Mouse (Mus musculus) heart, embryonic 11.5 days (tissue): ENCODE measurements around the gene Epha4. TPM values are rescaled to one million over a fixed set of nuclear protein-coding genes. Genes with fewer than 3 reads are reported as not detected.

Source experiments
- ATAC-seq: fragments of 200-750 bp; cut with Nextera tagmentation; replicated peaks from 2 replicates; pipeline ENCODE4 v1.8.0; 2017; ENCODE audit warnings: moderate library complexity; ENCODE audit not compliant: insufficient number of reproducible peaks, low FRiP score, low TSS enrichment
- H3K27ac ChIP-seq: fragments of 300-500 bp; sonication (generic); 2 replicates; pipeline ENCODE4 v1.5.1; 2014; ENCODE audit warnings: mild to moderate bottlenecking, low read depth, low read length
- H3K27me3 ChIP-seq: fragments of 300-500 bp; sonication (generic); 2 replicates; pipeline ENCODE4 v1.6.1; 2014; ENCODE audit warnings: mild to moderate bottlenecking, low read length, mixed read lengths; ENCODE audit not compliant: control insufficient read depth, insufficient read depth
- H3K36me3 ChIP-seq: fragments of 300-500 bp; sonication (generic); 2 replicates; pipeline ENCODE4 v1.6.1; 2014; ENCODE audit warnings: mild to moderate bottlenecking, low read length, moderate library complexity, mixed read lengths; ENCODE audit not compliant: control insufficient read depth, insufficient read depth
- H3K4me1 ChIP-seq: fragments of 300-500 bp; sonication (generic); 2 replicates; pipeline ENCODE4 v1.6.1; 2014; ENCODE audit warnings: low read length; ENCODE audit not compliant: control insufficient read depth, insufficient read depth
- H3K4me2 ChIP-seq: fragments of 300-500 bp; sonication (generic); 2 replicates; pipeline ENCODE4 v1.6.1; 2014; ENCODE audit warnings: mild to moderate bottlenecking, moderate library complexity
- H3K4me3 ChIP-seq: fragments of 300-500 bp; sonication (generic); 2 replicates; pipeline ENCODE4 v1.5.1; 2014; ENCODE audit warnings: low read depth, low read length
- H3K9ac ChIP-seq: fragments of 300-500 bp; sonication (generic); 2 replicates; pipeline ENCODE4 v1.6.1; 2014; ENCODE audit warnings: mild to moderate bottlenecking, low read depth, low read length, moderate library complexity
- H3K9me3 ChIP-seq: fragments of 300-500 bp; sonication (generic); replicated peaks from 2 replicates; pipeline ENCODE4 v1.6.1; 2016; ENCODE audit warnings: low read length; ENCODE audit not compliant: control insufficient read depth
- WGBS: fragments of 180-500 bp; shearing (Covaris S2); extraction: QIAGEN DNeasy Blood & Tissue Kit; methylation state at CpG from one replicate; pipeline ENCODE4 v1.1.7; 2014; ENCODE audit not compliant: insufficient replicate concordance; 5-methylcytosine and 5-hydroxymethylcytosine counted together
- polyA plus RNA-seq: library from polyadenylated mRNA; unstranded; fragments of >200 nt; fragmentation: Nextera tagmentation; extraction: Ambion mirVana; gene quantifications from 2 replicates; pipeline ENCODE4 v1.2.1, GENCODE M21; 2014

Epha4 gene
- polyA plus RNA-seq, 1 experiment from 2014 or later: 7.4 TPM

GRCm38 (mm10) chr1:77495790-77496158, 19.1 kb downstream of the Epha4 start:
- ATAC-seq: no peak
- Histone ChIP-seq H3K4me2 (no peak overlapping the region), H3K9me3 (no peaks in the 10 kb centered on the region), H3K27me3 (no peaks in the 10 kb centered on the region), H3K9ac (no peak overlapping the region), H3K36me3 (peaks cover 2% of the 10 kb centered on the region; the same call in 1 of the 2 replicates), H3K4me3 (no peak overlapping the region), H3K4me1 (peaks cover 14% of the 10 kb centered on the region), H3K27ac (no peak overlapping the region)
- 51% methylated on average over 7 of the region's 7 CpGs for WGBS

- Histone ChIP-seq H3K27me3 (no peaks in the 10 kb centered on the region), H3K27ac (no peak overlapping the region), H3K4me1 (peaks cover 16% of the 10 kb centered on the region), H3K36me3 (peaks cover 2% of the 10 kb centered on the region; the same call in 1 of the 2 replicates), H3K9ac (no peak overlapping the region), H3K9me3 (no peaks in the 10 kb centered on the region), H3K4me2 (no peak overlapping the region), H3K4me3 (no peak overlapping the region)
- ATAC-seq: no peak
- WGBS: 57% methylated on average over 10 of the region's 10 CpGs
These were observed 19.7 kb downstream of the Epha4 start for GRCm38 (mm10) chr1:77495030-77495789.

- no peak overlapping the region for H3K4me3 ChIP-seq
- H3K36me3 ChIP-seq: no peaks in the 10 kb centered on the region
- H3K9me3 ChIP-seq: no peaks in the 10 kb centered on the region
- H3K27me3 ChIP-seq: no peaks in the 10 kb centered on the region
- H3K9ac ChIP-seq: no peak overlapping the region
- no peak overlapping the region for H3K27ac ChIP-seq
- H3K4me2 ChIP-seq: no peak overlapping the region
- H3K4me1 ChIP-seq: peaks cover 16% of the 10 kb centered on the region
- ATAC-seq: no peak
- WGBS: 59% methylated on average over 10 of the region's 10 CpGs
These were observed 20.9 kb downstream of the Epha4 start for GRCm38 (mm10) chr1:77493841-77494635.

GRCm38 (mm10) chr1:77490166-77490565, 24.7 kb downstream of the Epha4 start:
- ATAC-seq: no peak
- 91% methylated on average over 6 of the region's 6 CpGs for WGBS
- Histone ChIP-seq H3K27ac (no peak overlapping the region), H3K9ac (no peak overlapping the region), H3K9me3 (no peaks in the 10 kb centered on the region), H3K36me3 (no peaks in the 10 kb centered on the region), H3K27me3 (no peaks in the 10 kb centered on the region), H3K4me2 (no peak overlapping the region), H3K4me3 (no peak overlapping the region), H3K4me1 (peaks cover 15% of the 10 kb centered on the region)

- WGBS: 82% methylated on average over 7 of the region's 7 CpGs
- Histone ChIP-seq H3K27ac (no peak overlapping the region), H3K9me3 (no peaks in the 10 kb centered on the region), H3K27me3 (no peaks in the 10 kb centered on the region), H3K4me2 (no peak overlapping the region), H3K9ac (no peak overlapping the region), H3K36me3 (no peaks in the 10 kb centered on the region), H3K4me1 (peaks cover 15% of the 10 kb centered on the region), H3K4me3 (no peak overlapping the region)
- no peak for ATAC-seq
These were observed 25.5 kb downstream of the Epha4 start for GRCm38 (mm10) chr1:77489387-77489786.

- Histone ChIP-seq H3K36me3 (no peaks in the 10 kb centered on the region), H3K9ac (no peak overlapping the region), H3K4me3 (no peak overlapping the region), H3K27ac (no peak overlapping the region), H3K4me1 (peaks cover 15% of the 10 kb centered on the region), H3K4me2 (no peak overlapping the region), H3K27me3 (no peaks in the 10 kb centered on the region), H3K9me3 (no peaks in the 10 kb centered on the region)
- WGBS: 74% methylated on average over 13 of the region's 13 CpGs
- no peak for ATAC-seq
These were observed 26.9 kb downstream of the Epha4 start for GRCm38 (mm10) chr1:77487856-77488462.

- WGBS: 78% methylated on average over 6 of the region's 6 CpGs
- Histone ChIP-seq H3K4me1 (0 out of 2 replicates have a peak, but pooled peaks cover 4% of the 10 kb centered on the region), H3K27ac (no peak overlapping the region), H3K4me3 (no peak overlapping the region), H3K4me2 (no peak overlapping the region), H3K27me3 (no peaks in the 10 kb centered on the region), H3K9ac (no peak overlapping the region), H3K36me3 (no peaks in the 10 kb centered on the region), H3K9me3 (no peaks in the 10 kb centered on the region)
- no peak for ATAC-seq
These were observed 29.9 kb downstream of the Epha4 start for GRCm38 (mm10) chr1:77484766-77485596.

GRCm38 (mm10) chr1:77475808-77476413, 39.0 kb downstream of the Epha4 start:
- H3K4me2 ChIP-seq: no peak overlapping the region
- H3K27me3 ChIP-seq: no peaks in the 10 kb centered on the region
- H3K9me3 ChIP-seq: no peaks in the 10 kb centered on the region
- no peak overlapping the region for H3K9ac ChIP-seq
- 0 out of 2 replicates have a peak, but pooled peaks cover 2% of the 10 kb centered on the region for H3K4me1 ChIP-seq
- WGBS: 64% methylated on average over 3 of the region's 3 CpGs
- ATAC-seq: no peak
- no peak overlapping the region for H3K4me3 ChIP-seq
- no peaks in the 10 kb centered on the region for H3K36me3 ChIP-seq
- H3K27ac ChIP-seq: no peak overlapping the region
